Mouse (Mus musculus): ENCODE results near the gene Csad. TPM values are rescaled to one million over a fixed set of nuclear protein-coding genes. Genes with fewer than 3 reads are reported as not detected.
A peak's percentile ranks its signal among the peaks of the same experiment; 100 is the strongest.

The Csad gene
- total RNA-seq, 2 experiments from 2014 or later, result 26.8 to 29.9 TPM

DNA sequence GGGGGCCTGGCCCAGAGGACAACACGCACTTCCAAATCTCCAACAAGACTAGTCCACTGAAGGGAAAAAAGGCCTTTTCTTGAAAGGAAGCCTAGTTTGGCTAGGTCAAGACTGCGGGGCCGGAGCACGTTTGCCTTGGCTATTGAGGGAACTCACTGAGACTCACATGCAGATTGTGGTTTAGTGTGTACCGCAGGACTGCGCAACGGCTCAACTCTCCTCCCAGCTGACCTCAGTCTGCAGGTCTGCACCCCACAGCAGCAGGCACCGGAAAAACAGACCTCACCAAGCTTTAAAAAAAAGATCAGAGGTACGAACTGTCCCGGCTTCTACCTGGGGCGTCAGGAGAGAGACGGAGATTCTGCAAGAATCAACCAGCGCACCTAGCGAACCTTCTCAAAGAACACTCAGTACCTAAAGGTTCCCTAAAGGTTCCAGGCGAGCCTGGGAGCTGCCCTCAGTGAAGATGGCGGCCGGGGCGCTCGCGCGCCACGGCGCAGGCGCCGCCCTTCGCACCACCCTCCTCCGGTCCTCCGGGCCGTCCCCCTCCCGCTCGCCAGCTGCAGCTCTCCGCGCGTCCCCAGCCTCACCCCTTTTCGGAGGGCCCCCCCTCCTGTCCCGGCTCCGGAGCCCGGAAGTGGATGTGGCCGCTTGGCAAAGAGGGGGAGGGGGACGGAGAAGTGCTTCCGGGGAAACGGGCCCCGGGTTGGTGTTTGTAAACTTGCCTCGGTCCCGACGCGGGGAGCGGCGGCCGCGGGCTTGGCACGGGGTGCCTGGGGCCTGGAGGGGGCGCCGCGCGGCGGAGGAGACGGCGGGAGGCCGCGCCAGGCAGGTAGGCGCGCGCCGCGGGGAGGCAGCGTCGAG lies 1.3 kb downstream of the Csad start, which contains the start of gene Zfp740:
Zfp740 (plus strand) TSS at position 279 of the 864 bp plus-strand sequence.
- peak; percentile 97 for DNase-seq

DNA sequence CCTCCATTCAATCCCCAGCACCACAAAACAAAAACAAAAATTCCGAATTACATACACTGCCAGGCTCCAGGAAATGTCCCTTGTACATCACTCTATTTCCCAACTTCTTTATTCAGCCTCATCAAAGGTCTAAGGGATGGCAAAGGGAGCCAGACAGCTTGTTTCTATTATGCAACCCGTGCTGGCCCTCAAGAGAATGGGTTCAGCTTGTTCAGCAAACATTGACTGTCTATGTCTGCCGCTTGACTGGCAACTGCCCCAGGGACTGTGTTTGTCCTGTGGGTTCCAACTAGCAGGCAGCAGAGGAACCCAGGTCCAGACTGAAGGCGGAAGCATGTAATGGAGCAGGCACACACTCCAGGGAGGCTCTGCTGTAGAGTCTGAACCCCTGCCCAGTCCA lies 5.7 kb downstream of the Csad start:
- no peak for DNase-seq

DNA sequence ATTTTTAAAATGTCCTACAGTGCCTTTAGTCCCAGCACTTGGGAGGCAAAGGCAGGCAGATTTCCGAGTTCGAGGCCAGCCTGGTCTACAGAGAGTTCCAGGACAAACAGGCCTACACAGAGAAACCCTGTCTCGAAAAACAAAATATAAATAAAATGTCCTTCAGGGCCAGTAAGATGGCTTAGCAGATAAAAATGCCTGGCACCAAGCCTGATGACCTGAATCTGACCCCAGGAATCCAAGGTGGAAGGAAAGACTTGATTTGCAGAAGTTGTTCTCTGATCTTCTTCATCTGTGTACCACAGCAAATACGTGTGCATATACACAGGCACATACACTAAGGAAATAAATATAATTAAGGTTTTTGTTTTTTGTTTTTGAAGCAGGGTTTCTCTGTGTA lies 9.2 kb downstream of the Csad start:
- DNase-seq, result no peak

DNA sequence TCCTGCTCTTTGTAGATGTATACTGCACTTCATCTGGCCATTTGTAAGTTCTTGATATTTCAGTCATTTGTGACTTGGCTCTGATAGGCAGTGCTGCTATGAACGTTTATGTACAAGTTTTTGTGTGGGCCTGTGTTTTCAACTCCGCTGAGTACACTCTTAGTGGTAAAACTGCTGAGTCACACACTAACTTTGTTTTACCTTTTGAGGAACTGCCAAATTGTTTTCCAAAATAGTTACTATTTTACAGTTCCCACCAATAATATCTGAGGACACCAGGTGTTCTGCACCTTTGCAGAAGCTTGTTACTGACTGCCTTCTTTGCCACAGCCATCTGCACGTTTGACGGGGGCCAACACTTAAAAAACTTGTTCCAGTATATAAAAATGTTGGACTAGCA lies 10.1 kb downstream of the Csad start:
- DNase-seq, result no peak

DNA sequence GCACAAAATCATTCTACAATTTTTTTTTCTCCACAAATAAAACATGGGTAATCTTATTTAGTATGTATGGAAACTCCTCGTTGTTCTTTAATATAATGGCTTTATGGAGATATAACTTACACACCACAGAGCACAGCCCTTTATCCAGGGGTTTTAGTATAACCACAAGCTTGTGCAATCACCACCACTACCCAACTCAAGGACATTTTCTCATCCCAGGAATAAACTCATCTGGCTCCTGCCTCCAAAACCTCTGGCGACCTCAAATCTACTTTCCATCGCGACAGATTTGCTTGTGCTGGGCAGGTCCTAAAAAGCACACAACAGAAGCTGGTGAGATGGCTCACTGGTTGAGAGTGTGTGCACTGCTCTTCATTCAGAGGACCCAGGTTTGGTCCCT lies 10.9 kb downstream of the Csad start:
- no peak for DNase-seq

DNA sequence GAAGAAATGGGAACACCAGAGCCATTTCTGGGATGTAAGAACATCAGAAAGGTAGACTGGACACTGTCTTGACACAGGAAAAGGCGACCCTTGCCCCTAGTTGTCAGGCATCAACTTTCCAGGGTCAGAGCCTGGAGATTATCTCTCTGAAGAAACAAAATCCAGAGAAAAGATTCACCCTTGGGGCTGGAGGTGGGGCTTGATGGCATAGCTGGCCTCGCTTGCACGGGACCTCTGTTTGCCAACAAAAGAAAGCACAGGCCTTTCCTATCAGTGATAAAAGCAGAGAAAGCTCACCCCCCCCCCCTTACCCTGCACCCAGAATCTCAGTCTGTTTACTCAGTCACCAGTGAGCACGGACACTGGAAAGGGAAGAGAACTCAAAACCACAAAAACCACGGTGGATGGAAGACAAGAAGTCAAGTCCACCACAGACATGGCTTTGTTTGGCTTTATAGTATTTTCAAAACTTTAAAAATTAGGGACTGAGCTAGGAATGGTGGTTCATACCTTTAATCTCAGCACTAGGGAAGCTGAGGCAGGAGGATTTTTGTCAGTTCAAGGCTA lies 11.6 kb downstream of the Csad start:
- no peak for DNase-seq

DNA sequence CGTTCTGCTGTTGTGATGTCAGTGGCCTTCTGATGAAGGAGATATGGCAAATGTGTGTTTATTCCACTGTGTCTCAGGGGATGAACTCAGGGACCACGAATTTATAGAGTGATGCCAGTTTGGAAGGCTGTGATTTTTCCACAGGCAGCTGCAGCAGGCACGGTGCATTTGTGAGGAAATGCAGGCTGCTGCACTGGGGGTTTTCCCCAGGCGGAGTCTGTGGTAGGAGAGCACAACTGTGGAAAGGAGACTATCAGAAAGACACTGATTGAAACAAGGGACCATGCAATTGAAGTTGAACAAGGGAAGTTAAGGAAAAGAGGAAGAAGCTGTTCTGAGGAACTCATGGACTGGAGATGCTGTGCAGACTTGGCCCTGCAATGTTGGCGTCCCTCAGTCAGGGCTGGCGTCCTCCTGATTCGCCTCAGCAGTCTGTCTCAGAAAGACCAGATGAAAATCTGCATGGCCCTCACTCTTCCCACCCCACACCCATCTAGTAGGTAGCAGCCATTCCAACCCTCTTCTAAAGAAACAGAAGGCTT lies 12.2 kb downstream of the Csad start:
- DNase-seq, result no peak

DNA sequence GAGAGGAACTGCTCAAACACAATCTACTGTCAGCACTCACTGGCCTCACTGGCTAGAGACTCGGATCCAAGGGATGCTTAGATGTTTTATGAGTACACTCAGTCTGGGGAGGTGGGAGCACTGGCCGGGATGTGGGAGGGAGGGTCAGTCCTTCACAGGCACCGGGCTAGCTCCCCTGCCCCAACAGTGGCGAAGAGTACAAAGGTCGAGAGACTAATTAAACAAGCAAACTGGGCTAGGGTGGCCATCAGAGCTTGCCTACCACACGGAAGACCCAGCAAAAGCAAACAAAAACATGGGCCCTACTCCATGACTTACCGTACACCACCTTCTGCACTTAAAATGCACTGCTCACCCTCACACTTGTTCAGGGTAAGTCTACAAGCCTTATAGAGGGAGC lies 12.8 kb downstream of the Csad start:
- no peak for DNase-seq

DNA sequence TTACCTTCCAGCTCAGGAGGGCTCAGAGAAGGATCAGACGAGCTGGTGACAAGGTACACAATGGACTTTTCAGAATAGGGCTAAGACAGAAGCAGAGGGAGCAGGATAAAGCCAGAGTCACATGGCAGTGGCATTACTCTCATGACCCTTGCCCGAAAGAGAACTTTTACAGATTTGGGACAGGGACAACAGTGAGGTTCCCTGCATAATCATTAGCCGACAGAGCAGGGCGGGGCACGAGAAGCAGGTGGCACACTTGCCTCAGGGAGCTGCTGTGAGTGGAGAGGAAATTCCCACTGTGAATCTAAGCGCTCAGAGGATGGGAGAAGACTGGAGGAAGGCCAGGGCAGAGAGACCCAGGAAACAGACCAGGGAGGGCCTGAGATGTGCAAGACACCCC lies 15.6 kb downstream of the Csad start:
- DNase-seq, result no peak

DNA sequence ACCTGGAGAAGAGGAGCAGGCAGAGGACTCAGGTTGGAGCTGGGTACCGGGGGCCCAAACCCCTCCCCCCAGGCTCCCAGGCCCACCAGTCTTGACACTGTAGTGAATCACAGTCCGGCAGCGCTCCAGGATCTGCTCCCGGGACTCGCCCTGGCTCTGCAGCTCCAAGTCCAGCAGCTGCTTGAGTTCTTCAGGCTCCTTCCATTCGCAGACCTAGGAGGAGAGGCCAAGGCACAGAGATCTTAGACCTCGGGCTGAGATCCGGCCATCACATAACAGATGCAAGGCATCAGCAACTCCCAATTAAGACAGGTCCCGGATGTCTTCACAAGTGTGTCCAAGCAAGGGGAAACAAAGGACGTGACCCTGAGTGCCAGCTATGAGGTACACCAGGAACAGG lies 16.4 kb downstream of the Csad start:
- DNase-seq, result peak; percentile 44

DNA sequence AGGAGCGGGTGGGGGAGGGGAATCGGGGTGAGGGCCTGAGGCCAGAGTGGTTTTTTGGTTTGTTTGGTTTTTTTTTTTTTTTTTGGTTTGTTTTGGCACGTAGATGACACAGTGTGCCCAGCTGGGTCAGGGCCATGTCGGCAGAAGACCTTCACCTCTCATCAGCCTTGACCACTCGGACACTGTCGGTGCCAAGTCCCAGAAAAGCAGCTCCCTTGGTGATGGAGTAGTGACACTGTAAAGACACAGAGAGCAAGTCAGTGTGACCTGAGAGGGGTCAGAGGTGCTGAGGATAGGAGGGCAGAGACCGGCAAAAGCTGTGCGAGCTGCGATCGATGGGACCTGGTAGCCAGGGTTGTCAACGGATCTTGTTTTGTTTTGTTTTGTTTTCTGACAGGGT lies 18.3 kb downstream of the Csad start:
- no peak for DNase-seq

DNA sequence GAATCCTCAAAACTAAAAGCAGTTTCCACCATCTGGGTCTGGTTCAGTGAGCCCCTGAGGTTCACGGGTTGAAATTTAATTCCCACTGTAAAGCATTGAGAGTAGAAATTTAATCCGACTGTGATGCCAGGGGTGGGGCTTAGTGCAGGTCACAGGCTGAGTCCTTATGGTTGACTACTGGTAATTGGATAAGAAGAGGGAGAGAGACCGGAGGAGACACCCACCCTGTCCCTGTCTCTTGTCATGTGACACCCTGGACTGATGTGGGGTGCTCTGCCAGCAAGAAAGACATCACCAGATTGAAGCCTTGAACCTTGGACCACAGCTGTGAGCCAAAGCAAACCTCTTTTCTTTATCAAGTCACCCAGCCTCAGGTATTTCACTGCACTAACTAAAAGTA lies 21.4 kb downstream of the Csad start:
- DNase-seq, result no peak

DNA sequence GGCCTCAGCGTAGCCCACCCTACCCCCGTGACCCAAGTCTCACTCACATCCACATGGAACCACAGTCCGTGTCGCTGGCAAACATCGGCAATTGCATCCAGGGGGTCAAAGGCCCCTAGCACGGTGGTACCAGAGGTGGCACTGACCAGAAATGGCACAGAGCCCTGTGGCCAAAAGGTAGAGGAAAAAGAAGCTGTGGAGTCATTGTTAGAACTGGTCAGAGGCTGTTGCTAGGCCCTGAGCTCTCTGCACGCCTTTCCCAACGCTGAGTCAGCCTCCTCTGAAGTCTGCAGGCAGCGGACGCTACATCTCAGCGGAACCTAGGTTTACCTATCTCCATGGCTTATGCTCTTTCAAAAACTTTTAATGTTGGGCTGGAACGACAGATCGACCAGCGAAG lies 24.6 kb downstream of the Csad start:
- no peak for DNase-seq

DNA sequence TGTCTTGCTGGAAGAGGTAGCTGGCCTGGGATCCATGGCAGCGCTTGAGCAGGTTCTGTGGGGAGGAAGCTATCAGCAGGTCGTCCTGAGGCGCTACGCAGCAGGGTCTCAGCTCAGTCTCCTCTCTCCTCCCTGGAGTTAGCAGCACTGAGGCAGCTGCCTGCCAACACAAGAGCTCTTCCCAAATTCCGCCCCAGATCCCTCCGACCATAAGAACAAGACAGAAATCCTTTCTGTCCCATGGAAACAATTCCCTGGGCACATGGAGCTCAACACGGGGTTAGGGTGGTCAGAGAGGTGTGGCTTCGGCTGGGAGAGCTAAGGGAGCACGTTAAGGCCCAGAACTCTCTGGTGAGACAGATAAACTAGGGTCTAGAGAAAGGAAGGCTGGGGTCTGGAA lies 25.4 kb downstream of the Csad start:
- DNase-seq, result no peak

DNA sequence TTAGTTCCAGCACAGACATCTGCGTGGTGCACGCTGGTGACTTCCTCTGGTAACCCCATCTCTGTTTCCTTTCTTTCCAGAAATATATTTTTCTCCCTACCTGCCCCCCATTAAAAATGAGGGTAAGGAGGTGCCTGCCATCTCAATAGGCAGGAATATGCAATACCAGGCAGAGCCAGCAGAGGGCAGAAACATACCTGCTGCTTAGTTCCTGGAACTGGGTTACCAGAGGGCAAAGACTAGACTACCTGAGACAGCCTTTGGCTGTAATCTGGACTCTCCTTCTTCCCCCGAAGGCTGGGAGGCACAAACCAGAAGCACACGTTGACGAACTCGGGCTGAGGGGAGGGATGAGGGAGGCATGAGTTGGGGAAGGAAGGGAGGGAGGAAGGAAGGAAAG lies 26.2 kb downstream of the Csad start:
- peak; percentile 89 for DNase-seq

DNA sequence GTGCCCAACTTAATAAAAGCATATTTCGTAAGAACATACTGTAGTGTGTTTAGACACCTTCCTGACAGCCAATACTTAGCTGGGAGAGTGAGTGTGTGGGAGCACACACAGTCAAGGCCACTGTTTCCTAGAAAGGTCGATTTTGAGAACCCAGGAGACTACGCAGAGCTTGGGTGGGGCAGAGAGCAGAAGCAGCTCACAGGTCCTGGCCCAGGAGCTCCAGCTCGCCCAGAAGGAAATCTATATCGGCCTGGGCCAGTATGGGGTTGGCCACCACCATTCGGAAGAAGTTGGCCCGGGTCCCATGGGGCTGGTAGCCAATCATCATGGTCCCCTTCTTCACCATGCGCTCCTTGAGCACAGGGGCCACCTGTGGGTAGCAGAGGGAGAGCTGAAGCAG lies 27.1 kb downstream of the Csad start:
- no peak for DNase-seq

DNA sequence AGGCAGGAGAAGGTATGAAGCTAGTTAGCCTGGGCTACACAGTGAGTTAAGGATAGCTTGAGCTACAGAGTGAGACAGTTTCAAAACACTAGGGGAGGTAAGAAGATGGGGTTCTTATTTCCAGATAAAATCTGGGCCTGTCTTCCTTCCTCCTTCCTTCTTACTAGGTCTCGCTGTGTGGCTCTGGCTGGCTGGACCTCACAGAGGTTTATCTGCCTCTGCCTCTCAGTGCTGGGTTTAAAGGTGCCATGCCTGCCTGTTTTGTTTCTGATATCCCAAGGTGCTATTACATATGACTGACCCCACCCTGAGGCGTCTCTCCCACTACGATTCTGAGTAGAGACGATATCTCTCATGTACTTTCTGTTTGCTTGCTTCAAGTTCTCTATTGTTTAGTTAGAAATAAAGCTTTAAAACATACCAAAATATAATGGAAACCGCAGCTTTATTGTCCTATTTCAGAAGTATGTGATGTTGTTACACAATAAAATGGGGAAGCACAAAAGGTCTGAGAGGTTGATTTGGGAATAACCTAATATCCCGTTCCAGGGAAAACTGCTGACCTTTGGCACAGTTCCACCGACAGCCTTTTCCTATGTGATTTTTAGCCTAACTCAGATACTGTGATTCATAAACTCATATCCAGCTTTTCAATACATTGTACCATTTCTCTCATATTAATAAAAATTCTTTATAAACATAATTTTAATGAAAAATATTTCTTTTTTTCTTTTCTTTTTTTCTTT lies 27.8 kb downstream of the Csad start:
- no peak for DNase-seq

DNA sequence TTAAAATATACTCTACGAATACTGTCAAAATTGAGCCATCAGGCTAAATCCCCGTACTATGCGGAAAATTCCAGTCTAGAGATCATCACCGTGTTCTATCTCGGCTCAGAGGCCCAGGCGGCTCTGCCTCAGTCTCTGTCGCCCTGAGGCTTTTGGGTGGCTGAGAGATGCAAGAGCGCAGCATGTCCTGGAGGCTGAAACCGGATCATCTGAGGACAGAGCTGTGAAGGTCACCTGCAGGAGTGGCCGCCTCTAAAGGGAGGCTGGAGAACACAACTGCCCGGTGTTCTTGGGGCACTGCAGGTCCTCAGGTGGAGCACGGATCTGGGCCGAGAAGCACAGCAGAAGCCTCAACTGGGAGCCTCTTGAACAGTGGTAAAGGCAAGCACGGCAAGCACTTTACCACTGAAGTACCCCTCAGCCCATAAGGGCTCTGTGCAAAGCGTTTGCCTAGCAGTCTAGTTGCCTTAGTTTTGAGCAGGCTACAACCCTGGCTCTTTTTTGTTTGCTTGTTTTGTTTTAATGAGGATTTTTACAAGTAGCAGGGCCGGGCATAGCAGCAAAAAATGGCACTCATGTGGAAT lies 28.7 kb downstream of the Csad start:
- no peak for DNase-seq

DNA sequence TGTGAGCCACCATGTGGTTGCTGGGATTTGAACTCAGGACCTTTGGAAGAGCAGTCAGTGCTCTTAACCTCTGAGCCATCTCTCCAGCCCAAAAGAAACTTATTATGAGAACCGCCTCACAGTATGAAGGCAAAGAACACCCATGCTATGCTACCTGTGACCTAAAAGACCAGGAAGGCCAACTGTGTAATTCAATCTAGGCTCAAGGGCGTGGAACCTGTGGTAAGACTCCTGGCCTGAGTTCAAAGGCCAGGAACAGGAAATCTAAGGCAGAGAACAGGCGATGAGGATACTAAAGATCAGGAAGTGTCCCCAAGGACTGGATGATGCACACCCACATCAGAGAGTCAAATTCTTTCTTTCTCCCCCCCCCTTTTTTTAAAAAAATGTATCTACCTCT lies 30.9 kb downstream of the Csad start:
- DNase-seq, result no peak

DNA sequence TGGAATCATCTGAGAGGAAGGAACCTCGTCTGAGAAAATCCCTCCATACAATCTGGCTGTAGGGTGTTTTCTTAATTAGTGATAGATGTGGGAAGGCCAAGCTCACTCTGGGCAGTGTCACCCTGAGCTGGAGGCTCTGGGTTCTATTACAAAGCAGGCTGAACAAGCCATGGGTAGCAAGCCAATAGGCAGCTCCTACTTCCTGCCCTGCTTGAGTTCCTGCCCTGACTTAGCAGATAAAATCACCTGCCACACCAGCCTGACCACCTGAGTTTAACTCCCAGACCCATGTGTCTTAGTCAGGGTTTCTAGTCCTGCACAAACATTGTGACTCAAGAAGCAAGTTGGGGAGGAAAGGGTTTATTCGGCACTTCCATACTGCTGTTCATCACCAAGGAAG lies 35.5 kb downstream of the Csad start:
- DNase-seq, result no peak

DNA sequence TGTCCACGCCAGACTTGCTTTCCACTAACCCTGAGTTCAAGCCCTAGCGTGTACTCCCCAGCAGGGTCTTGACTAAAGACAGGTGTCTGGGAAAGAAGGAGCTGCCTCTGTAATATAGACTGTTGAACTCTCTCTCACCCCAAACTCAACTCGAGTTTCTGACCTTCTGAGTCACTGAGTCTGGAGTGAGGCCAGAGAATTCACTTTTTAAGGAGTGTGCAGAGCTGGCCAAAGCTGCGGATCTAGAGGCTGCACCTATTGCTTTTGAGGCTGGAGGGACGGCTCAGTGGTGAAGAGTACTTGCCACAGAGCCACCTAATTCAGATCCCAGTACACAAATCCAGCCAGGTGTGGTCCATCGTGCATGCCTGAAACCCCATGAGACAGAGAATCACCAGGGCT lies 36.9 kb downstream of the Csad start:
- no peak for DNase-seq

DNA sequence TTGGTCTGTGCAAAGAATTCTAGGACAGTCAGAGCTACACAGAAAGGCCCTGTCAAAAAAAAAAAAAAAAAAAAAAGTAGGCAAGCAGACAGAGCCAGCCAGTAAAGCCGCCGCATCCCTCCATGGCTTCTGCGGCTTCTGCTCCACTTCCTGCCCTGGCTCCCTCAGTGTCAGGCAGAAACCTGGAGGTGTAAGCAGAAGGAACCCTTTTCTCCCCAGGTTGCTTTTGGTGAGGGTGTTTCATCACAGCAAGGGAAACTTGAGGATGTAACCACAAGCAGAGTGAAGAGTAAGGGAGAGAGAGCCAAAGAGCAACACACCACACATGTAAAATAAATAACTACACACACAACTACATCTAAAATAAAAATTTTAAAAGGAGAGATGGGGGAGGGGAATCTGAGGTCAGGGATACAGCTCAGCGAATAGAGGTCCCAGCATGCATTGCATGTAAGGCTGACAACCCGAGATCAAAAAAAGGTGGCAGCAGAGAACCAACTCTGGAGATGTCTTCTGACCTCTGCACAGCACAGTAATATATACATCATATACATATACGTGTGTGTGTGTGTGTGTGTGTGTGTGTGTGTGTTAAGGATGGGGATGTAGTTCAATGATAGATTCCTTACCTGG lies 38.9 kb downstream of the Csad start:
- no peak for DNase-seq
